Mouse (Mus musculus) heart, postnatal 14 days (tissue): ENCODE data around the gene Ldhd. TPM values are rescaled to one million over a fixed set of nuclear protein-coding genes. Genes with fewer than 3 reads are reported as not detected.

Source experiments
- total RNA-seq, 2 experiments: library from RNA; stranded (reverse); gene quantifications; 2 replicates each; pipeline ENCODE4 v1.2.3; 2021

The Ldhd gene
- total RNA-seq, 2 experiments from 2014 or later: 11.7 to 12.4 TPM

Other genes with a start within 250 kb of the Ldhd start
- under 1 TPM; 0.10 to 0.48 TPM for gene Fa2h, start 236.6 kb downstream of the Ldhd start, total RNA-seq
- 10 to 100 TPM in 1 of 2 experiments, 1 to 10 TPM in 1; 7.8 to 10.3 TPM for gene Wdr59, start 108.3 kb downstream of the Ldhd start, total RNA-seq
- gene Znrf1, start 94.3 kb downstream of the Ldhd start, total RNA-seq: 10 to 100 TPM; 62.6 to 72.6 TPM
- 1 to 10 TPM; 6.9 to 8.2 TPM for gene Zfp1, start 13.0 kb upstream of the Ldhd start, total RNA-seq
- gene Ctrb1, start 60.6 kb upstream of the Ldhd start, total RNA-seq: not detected
- 10 to 100 TPM; 27.1 to 35.7 TPM for gene Bcar1, start 113.4 kb upstream of the Ldhd start, total RNA-seq
- gene Cfdp1, start 223.9 kb upstream of the Ldhd start, total RNA-seq: 10 to 100 TPM; 32.1 to 36.4 TPM
- gene Tmem170, start 246.4 kb upstream of the Ldhd start, total RNA-seq: 1 to 10 TPM; 2.6 to 3.1 TPM